Mouse (Mus musculus) heart, adult 2 months (tissue): ENCODE measurements around the gene Otoa. TPM values are rescaled to one million over a fixed set of nuclear protein-coding genes. Genes with fewer than 3 reads are reported as not detected.

Experiments
- DNase-seq, 2 experiments: peaks; one replicate each; pipeline ENCODE4 v3.0.0; 2021
- H3K27ac ChIP-seq: fragments of 200-600 bp; 2 replicates; pipeline ENCODE4 v1.8.1; 2022
- H3K27me3 ChIP-seq: fragments of 200-500 bp; 2 replicates; pipeline ENCODE4 v1.6.1; 2012; ENCODE audit warnings: mild to moderate bottlenecking, low read length, inconsistent platforms, mixed read lengths; ENCODE audit not compliant: control insufficient read depth, insufficient read depth
- H3K36me3 ChIP-seq: fragments of 200-500 bp; 2 replicates; pipeline ENCODE4 v1.6.1; 2012; ENCODE audit warnings: low read length, inconsistent platforms; ENCODE audit not compliant: control insufficient read depth, insufficient read depth
- H3K4me1 ChIP-seq: fragments of 200-500 bp; 2 replicates; pipeline ENCODE4 v1.6.1; 2011; ENCODE audit warnings: low read length; ENCODE audit not compliant: control insufficient read depth, insufficient read depth
- H3K4me3 ChIP-seq: fragments of 200-600 bp; 2 replicates; pipeline ENCODE4 v1.8.1; 2022
- H3K79me2 ChIP-seq: fragments of 200-500 bp; replicated peaks from 2 replicates; pipeline ENCODE4 v1.6.1; 2012; ENCODE audit warnings: mild to moderate bottlenecking, inconsistent platforms, low read length, moderate library complexity, mixed read lengths; ENCODE audit not compliant: control insufficient read depth, insufficient read depth
- H3K9ac ChIP-seq: fragments of 200-500 bp; 2 replicates; pipeline ENCODE4 v1.6.1; 2012; ENCODE audit warnings: low read depth, mild to moderate bottlenecking, control low read depth, inconsistent platforms, low read length, mixed read lengths
- CTCF ChIP-seq: fragments of 200-600 bp; IDR thresholded peaks from 2 replicates; pipeline ENCODE4 v1.8.1; 2022; ENCODE audit warnings: antibody characterized with exemption, mild to moderate bottlenecking, moderate library complexity
- EP300 ChIP-seq: fragments of 200-500 bp; IDR thresholded peaks from 2 replicates; pipeline ENCODE4 v1.6.1; 2011; ENCODE audit warnings: low read depth, low read length, control low read depth; ENCODE audit not compliant: insufficient read depth
- POLR2A ChIP-seq: fragments of 200-500 bp; IDR thresholded peaks from 2 replicates; pipeline ENCODE4 v1.6.1; 2011; ENCODE audit warnings: mild to moderate bottlenecking, low read depth, low read length, control low read depth; ENCODE audit not compliant: insufficient read depth
- WGBS: fragments of 180-500 bp; shearing (Covaris S2); methylation state at CpG from one replicate; pipeline ENCODE4 v1.1.7; 2018; 5-methylcytosine and 5-hydroxymethylcytosine counted together
- intact Hi-C: fragments of 180-260 bp; cut with DNase I; formaldehyde crosslinking; loops from one replicate; pipeline ENCODE4 v1.15.1; 2025
- polyA plus RNA-seq: library from polyadenylated mRNA; depleted of rRNA; stranded (reverse); fragments of >200 nt; gene quantifications from 2 replicates; pipeline ENCODE4 v1.2.3, GENCODE M21; 2012
- total RNA-seq, 2 experiments: library from RNA; stranded (reverse); gene quantifications; 2 replicates each; pipeline ENCODE4 v1.2.3; 2021

Otoa gene
- total and polyA plus RNA-seq, 3 experiments, result 0.10 to 0.30 TPM; not detected in 1

GRCm38 (mm10) chr7:121084840-121085453 lies 3.5 kb downstream of the Otoa start:
- DNase-seq, result no peak
- no peaks in the 10 kb centered on the region for H3K79me2 ChIP-seq
- H3K4me3 ChIP-seq, result no peak overlapping the region
- 63% methylated on average over 8 of the region's 8 CpGs for WGBS
- H3K9ac ChIP-seq, result no peak overlapping the region
- H3K36me3 ChIP-seq, result no peaks in the 10 kb centered on the region
- no peaks in the 10 kb centered on the region for H3K27me3 ChIP-seq
- intact Hi-C loops, result no loop called here
- H3K27ac ChIP-seq, result no peak overlapping the region
- TF ChIP-seq POLR2A (no peak), CTCF (no peak), EP300 (no peak)
- no peaks in the 10 kb centered on the region for H3K4me1 ChIP-seq

GRCm38 (mm10) chr7:121085500-121085899 lies 4.0 kb downstream of the Otoa start:
- Histone ChIP-seq H3K27ac (no peak overlapping the region), H3K4me1 (no peaks in the 10 kb centered on the region), H3K79me2 (no peaks in the 10 kb centered on the region), H3K36me3 (no peaks in the 10 kb centered on the region), H3K27me3 (no peaks in the 10 kb centered on the region), H3K4me3 (no peak overlapping the region), H3K9ac (no peak overlapping the region)
- 12% methylated on average over 4 of the region's 4 CpGs for WGBS
- intact Hi-C loops, result no loop called here
- no peak for TF ChIP-seq EP300
- no peak for TF ChIP-seq CTCF
- TF ChIP-seq POLR2A, result no peak
- peak in 1 of 2 experiments; percentile 44 for DNase-seq

- DNase-seq, result no peak
- H3K4me3 ChIP-seq, result no peak overlapping the region
- intact Hi-C loops, result no loop called here
- no peaks in the 10 kb centered on the region for H3K4me1 ChIP-seq
- H3K36me3 ChIP-seq, result no peaks in the 10 kb centered on the region
- H3K27ac ChIP-seq, result no peak overlapping the region
- TF ChIP-seq EP300 (no peak), CTCF (peak; percentile 33)
- WGBS, result 81% methylated on average over 5 of the region's 5 CpGs
- no peaks in the 10 kb centered on the region for H3K27me3 ChIP-seq
- no peaks in the 10 kb centered on the region for H3K79me2 ChIP-seq
- no peak overlapping the region for H3K9ac ChIP-seq
Measured at GRCm38 (mm10) chr7:121088745-121089144, 7.3 kb downstream of the Otoa start.

- Histone ChIP-seq H3K27ac (no peak overlapping the region), H3K4me1 (no peaks in the 10 kb centered on the region), H3K4me3 (no peak overlapping the region), H3K9ac (no peak overlapping the region), H3K27me3 (no peaks in the 10 kb centered on the region), H3K79me2 (no peaks in the 10 kb centered on the region), H3K36me3 (no peaks in the 10 kb centered on the region)
- TF ChIP-seq POLR2A, result no peak
- 76% methylated on average over 7 of the region's 7 CpGs for WGBS
- DNase-seq, result no peak
- intact Hi-C loops, result no loop called here
Measured at GRCm38 (mm10) chr7:121090748-121091147, 9.3 kb downstream of the Otoa start.

- H3K4me3 ChIP-seq, result no peak overlapping the region
- H3K9ac ChIP-seq, result no peak overlapping the region
- no peak for DNase-seq
- no peak for TF ChIP-seq EP300
- no peak for TF ChIP-seq POLR2A
- no peak for TF ChIP-seq CTCF
- H3K79me2 ChIP-seq, result no peaks in the 10 kb centered on the region
- H3K27ac ChIP-seq, result no peak overlapping the region
- no peaks in the 10 kb centered on the region for H3K36me3 ChIP-seq
- intact Hi-C loops, result no loop called here
- H3K27me3 ChIP-seq, result no peaks in the 10 kb centered on the region
- H3K4me1 ChIP-seq, result no peaks in the 10 kb centered on the region
- WGBS, result 69% methylated on average over 4 of the region's 4 CpGs
Measured at GRCm38 (mm10) chr7:121093026-121093425, 11.6 kb downstream of the Otoa start.

- Histone ChIP-seq H3K4me1 (no peaks in the 10 kb centered on the region), H3K9ac (no peak overlapping the region), H3K27ac (no peak overlapping the region), H3K27me3 (no peaks in the 10 kb centered on the region), H3K36me3 (no peaks in the 10 kb centered on the region), H3K4me3 (no peak overlapping the region), H3K79me2 (no peaks in the 10 kb centered on the region)
- DNase-seq, result no peak
- intact Hi-C loops, result no loop called here
- TF ChIP-seq EP300 (no peak), POLR2A (no peak), CTCF (no peak)
- WGBS, result 80% methylated on average over 10 of the region's 10 CpGs
Measured at GRCm38 (mm10) chr7:121098614-121099389, 17.4 kb downstream of the Otoa start.
